Mouse (Mus musculus): ENCODE data around the gene Hvcn1. TPM values are rescaled to one million over a fixed set of nuclear protein-coding genes. Genes with fewer than 3 reads are reported as not detected.

The Hvcn1 gene
- polyA plus RNA-seq, 1 experiment from 2014 or later = 116 TPM

- WGBS (ENCODE audit: missing documents) = 86% methylated on average over 6 of the region's 6 CpGs
- peaks cover 91% of the 10 kb centered on the region; the same call in 1 of the 2 replicates for H3K79me2 ChIP-seq (ENCODE audit: inconsistent target)
- no peak overlapping the region for H3K27ac ChIP-seq
These were observed 11.0 kb downstream of the Hvcn1 start for GRCm38 (mm10) chr5:122217636-122218035.

GRCm38 (mm10) chr5:122218109-122218905 is 11.7 kb downstream of the Hvcn1 start:
- Histone ChIP-seq H3K79me2 (ENCODE audit: inconsistent target) (peaks cover 91% of the 10 kb centered on the region; the same call in 1 of the 2 replicates), H3K27ac (no peak overlapping the region), H3K4me3 (ENCODE audit: inconsistent target) (no peak overlapping the region), H3K36me3 (ENCODE audit: inconsistent target) (peaks cover 20% of the 10 kb centered on the region)
- 87% methylated on average over 12 of the region's 12 CpGs for WGBS (ENCODE audit: missing documents)

More at GRCm38 (mm10) chr5:122217636-122218035, 11.0 kb downstream of the Hvcn1 start:
- no peak overlapping the region for H3K4me3 ChIP-seq (ENCODE audit: inconsistent target)
- peaks cover 20% of the 10 kb centered on the region for H3K36me3 ChIP-seq (ENCODE audit: inconsistent target)

DNA sequence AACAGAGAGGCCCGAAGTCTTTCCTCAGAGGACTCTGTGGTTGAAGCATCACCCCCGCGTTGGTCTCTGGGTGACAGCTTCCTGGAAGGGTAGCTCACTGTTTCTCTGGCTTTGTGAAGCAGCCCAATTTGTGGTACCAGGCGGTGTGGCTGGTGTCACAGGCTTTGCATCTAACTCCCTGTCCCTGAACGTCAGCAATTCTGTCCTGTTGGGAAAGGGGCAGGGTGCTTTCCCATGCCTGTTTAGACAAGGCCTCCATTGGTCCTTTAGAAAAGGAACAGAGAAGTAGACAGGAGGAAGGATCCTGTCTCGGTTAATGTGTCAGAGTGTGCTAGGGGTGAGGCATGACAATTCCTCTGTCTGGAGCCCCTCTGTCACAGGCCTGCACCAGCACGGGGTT is 12.3 kb downstream of the Hvcn1 start:
- H3K4me3 ChIP-seq (ENCODE audit: inconsistent target) = no peak overlapping the region

GRCm38 (mm10) chr5:122219655-122220629 is 13.3 kb downstream of the Hvcn1 start:
- Histone ChIP-seq H3K36me3 (ENCODE audit: inconsistent target) (peaks cover 25% of the 10 kb centered on the region), H3K27ac (no peak overlapping the region)
- 33% methylated on average over 18 of the region's 18 CpGs for WGBS (ENCODE audit: missing documents)

More for the DNA sequence above, 12.3 kb downstream of the Hvcn1 start:
- Histone ChIP-seq H3K27ac (no peak overlapping the region), H3K36me3 (ENCODE audit: inconsistent target) (peaks cover 20% of the 10 kb centered on the region), H3K79me2 (ENCODE audit: inconsistent target) (peaks cover 91% of the 10 kb centered on the region; the same call in 1 of the 2 replicates)
- 11% methylated on average over 7 of the region's 7 CpGs for WGBS (ENCODE audit: missing documents)

DNA sequence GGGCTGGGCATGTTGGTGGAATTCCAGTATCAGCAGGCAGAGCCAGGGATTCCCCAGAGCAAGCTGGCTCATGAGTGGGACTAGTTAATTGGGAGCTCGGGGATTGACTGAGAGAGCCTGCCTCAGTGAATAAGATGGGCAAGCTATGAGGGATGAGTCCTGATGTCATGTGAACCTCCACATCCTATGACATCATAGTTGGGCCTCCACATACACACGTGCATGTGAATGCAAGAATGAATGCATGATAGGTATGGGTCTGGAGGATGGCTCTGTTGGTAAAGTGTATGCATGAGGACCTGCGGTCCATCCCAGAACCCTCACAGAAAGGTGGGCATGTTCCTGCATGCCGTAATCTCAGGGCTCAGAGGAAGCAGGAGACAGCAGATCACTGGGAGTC is 14.5 kb downstream of the Hvcn1 start:
- no peak overlapping the region for H3K27ac ChIP-seq
- H3K79me2 ChIP-seq (ENCODE audit: inconsistent target) = peaks cover 99% of the 10 kb centered on the region; the same call in 1 of the 2 replicates
- 89% methylated on average over 4 of the region's 4 CpGs for WGBS (ENCODE audit: missing documents)
- H3K4me3 ChIP-seq (ENCODE audit: inconsistent target) = no peak overlapping the region
- peaks cover 28% of the 10 kb centered on the region for H3K36me3 ChIP-seq (ENCODE audit: inconsistent target)

More at GRCm38 (mm10) chr5:122219655-122220629, 13.3 kb downstream of the Hvcn1 start:
- Histone ChIP-seq H3K4me3 (ENCODE audit: inconsistent target) (no peak overlapping the region), H3K79me2 (ENCODE audit: inconsistent target) (peaks cover 95% of the 10 kb centered on the region; the same call in 1 of the 2 replicates)

DNA sequence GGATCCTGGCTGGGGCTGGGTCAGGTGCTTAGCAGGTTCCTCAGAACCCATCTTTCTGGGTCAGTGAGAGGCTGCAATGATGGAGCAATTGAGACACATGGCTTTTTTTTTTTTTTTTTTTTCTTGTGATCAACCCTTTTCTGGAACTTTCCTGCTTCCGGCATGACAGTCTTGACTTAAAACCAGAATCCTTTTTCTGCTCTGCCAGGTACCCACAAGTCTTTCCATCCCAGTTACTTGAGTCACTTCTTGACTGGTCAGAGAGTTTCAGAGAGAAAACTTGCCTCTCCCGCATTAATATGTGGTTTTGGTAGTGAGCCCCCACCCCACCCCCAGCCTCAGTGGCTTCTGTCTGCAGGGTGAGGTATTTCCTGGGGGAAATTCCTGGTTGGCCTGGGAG is 17.7 kb downstream of the Hvcn1 start:
- Histone ChIP-seq H3K27ac (no peak overlapping the region), H3K79me2 (ENCODE audit: inconsistent target) (peaks cover 99% of the 10 kb centered on the region; the same call in 1 of the 2 replicates), H3K36me3 (ENCODE audit: inconsistent target) (peaks cover 29% of the 10 kb centered on the region), H3K4me3 (ENCODE audit: inconsistent target) (no peak overlapping the region)
- WGBS (ENCODE audit: missing documents) = 89% methylated on average over 2 of the region's 2 CpGs

GRCm38 (mm10) chr5:122228271-122228765 is 21.7 kb downstream of the Hvcn1 start:
- peaks cover 21% of the 10 kb centered on the region for H3K36me3 ChIP-seq (ENCODE audit: inconsistent target)
- H3K4me3 ChIP-seq (ENCODE audit: inconsistent target) = no peak overlapping the region
- peaks cover 98% of the 10 kb centered on the region; the same call in 1 of the 2 replicates for H3K79me2 ChIP-seq (ENCODE audit: inconsistent target)
- H3K27ac ChIP-seq = no peak overlapping the region
- WGBS (ENCODE audit: missing documents) = 92% methylated on average over 2 of the region's 3 CpGs

DNA sequence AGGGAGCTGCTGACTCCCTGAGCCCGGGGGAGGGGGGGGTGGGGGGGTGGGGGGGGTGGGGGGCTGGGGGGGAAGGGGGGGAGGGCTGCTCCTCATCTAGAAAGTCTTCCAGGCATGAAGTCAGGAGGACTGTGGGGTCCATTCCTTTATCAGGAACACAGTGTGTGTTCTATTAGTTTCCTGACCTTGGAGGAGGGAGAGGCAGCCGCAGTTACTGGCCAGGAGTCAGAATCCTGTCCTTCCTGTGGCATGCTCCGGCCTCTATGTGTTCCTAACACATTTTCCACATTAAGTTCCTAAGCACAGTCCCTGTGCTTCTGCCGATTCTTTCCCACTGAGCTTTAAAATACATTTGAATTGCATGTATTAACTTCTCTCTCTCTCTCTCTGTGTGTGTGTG is 22.2 kb downstream of the Hvcn1 start:
- Histone ChIP-seq H3K36me3 (ENCODE audit: inconsistent target) (peaks cover 21% of the 10 kb centered on the region), H3K4me3 (ENCODE audit: inconsistent target) (no peak overlapping the region), H3K27ac (no peak overlapping the region), H3K79me2 (ENCODE audit: inconsistent target) (peaks cover 98% of the 10 kb centered on the region; the same call in 1 of the 2 replicates)
- 89% methylated on average over 3 of the region's 4 CpGs for WGBS (ENCODE audit: missing documents)

- 83% methylated on average over 4 of the region's 4 CpGs for WGBS (ENCODE audit: missing documents)
- Histone ChIP-seq H3K27ac (no peak overlapping the region), H3K36me3 (ENCODE audit: inconsistent target) (peaks cover 9% of the 10 kb centered on the region), H3K4me3 (ENCODE audit: inconsistent target) (no peak overlapping the region), H3K79me2 (ENCODE audit: inconsistent target) (peaks cover 94% of the 10 kb centered on the region; the same call in 1 of the 2 replicates)
These were observed 24.2 kb downstream of the Hvcn1 start for GRCm38 (mm10) chr5:122230816-122231215.

GRCm38 (mm10) chr5:122231431-122231830 is 24.8 kb downstream of the Hvcn1 start:
- peaks cover 6% of the 10 kb centered on the region; the same call in 1 of the 2 replicates for H3K36me3 ChIP-seq (ENCODE audit: inconsistent target)
- H3K79me2 ChIP-seq (ENCODE audit: inconsistent target) = peaks cover 94% of the 10 kb centered on the region; the same call in 1 of the 2 replicates
- WGBS (ENCODE audit: missing documents) = 24% methylated on average over 6 of the region's 6 CpGs
- no peak overlapping the region for H3K27ac ChIP-seq
- no peak overlapping the region for H3K4me3 ChIP-seq (ENCODE audit: inconsistent target)

GRCm38 (mm10) chr5:122232004-122232403 is 25.4 kb downstream of the Hvcn1 start:
- Histone ChIP-seq H3K27ac (no peak overlapping the region), H3K36me3 (ENCODE audit: inconsistent target) (peaks cover 4% of the 10 kb centered on the region; the same call in 1 of the 2 replicates), H3K4me3 (ENCODE audit: inconsistent target) (no peak overlapping the region), H3K79me2 (ENCODE audit: inconsistent target) (peaks cover 92% of the 10 kb centered on the region; the same call in 1 of the 2 replicates)
- 55% methylated on average over 5 of the region's 5 CpGs for WGBS (ENCODE audit: missing documents)

DNA sequence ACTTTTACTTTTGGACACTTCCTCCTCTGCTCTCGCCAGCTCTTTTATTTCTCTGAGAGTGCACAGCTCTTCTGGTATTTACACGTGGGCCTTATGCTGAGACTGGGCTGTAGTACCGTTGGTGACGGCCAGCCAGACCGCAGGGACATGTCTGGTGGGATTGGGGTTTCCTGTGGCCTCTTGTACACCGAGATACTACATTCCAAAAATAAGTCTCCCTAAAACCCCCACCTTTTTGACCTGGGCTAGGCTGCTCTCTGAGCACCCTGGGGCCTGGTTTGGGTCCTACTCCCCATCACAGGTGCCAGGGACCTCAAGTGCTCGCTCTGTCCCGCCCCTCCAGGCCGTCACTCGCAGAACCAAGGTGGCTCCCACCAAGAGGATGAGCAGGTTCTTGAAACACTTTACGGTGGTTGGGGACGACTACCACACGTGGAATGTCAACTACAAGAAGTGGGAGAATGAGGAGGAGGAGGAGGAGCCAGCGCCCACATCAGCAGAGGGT is 26.5 kb downstream of the Hvcn1 start:
- H3K4me3 ChIP-seq (ENCODE audit: inconsistent target) = no peak overlapping the region

GRCm38 (mm10) chr5:122233695-122234094 is 27.1 kb downstream of the Hvcn1 start:
- WGBS (ENCODE audit: missing documents) = 45% methylated on average over 12 of the region's 12 CpGs
- peaks cover 76% of the 10 kb centered on the region; the same call in 1 of the 2 replicates for H3K79me2 ChIP-seq (ENCODE audit: inconsistent target)
- H3K36me3 ChIP-seq (ENCODE audit: inconsistent target) = peaks cover 11% of the 10 kb centered on the region; the same call in 1 of the 2 replicates
- no peak overlapping the region for H3K4me3 ChIP-seq (ENCODE audit: inconsistent target)
- H3K27ac ChIP-seq = no peak overlapping the region

More for the DNA sequence above, 26.5 kb downstream of the Hvcn1 start:
- Histone ChIP-seq H3K27ac (no peak overlapping the region), H3K79me2 (ENCODE audit: inconsistent target) (peaks cover 80% of the 10 kb centered on the region; the same call in 1 of the 2 replicates), H3K36me3 (ENCODE audit: inconsistent target) (peaks cover 6% of the 10 kb centered on the region; the same call in 1 of the 2 replicates)
- 28% methylated on average over 14 of the region's 14 CpGs for WGBS (ENCODE audit: missing documents)

All from macrophage (primary cell).